16 mouse cellular contexts compared by ENCODE assay signal in the genomic region with DNA sequence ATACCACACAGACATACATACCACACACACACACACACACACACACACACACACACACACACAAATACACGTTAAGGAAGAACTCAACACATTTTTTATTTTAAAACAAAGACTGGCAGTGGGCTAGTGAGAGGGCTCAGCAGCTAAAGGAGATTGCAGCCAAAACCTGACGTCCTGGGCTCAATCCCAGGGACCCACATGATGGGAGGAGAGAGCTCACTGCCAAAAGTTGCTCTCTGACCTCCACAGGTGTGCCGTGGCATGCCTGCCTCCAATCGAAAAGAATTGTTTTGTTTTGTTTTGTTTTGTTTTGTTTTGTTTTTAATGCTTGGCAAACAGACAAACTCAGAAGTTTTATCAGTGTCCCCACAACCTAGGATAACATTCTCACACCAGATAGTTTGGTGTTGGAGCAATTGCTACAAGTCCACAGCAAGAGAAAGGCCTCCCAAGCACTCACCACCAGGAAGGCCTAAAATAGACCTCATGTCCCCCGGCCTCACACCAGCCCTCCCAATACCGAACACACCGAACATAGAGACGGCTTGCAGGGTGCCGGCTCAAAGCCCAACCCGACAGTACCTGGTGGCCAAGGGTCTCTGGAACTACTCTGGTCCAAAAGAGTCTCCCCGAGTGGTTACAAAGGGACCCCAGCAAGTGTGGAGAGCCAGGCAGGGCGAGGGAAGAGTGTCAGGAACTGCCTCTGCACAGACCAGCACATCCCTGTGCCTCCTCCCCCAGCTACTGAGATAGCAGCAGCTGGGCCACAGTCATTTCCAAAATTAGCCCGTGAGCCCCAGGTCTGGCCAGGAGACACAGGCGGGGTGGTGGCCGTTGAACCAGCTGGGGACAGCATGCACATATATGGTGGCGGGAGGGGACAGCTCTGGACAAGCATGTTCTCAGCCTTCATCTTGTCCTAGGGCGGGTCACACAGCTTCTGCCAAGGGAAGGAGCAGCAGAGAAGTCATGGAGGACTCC. TPM values are rescaled to one million over a fixed set of nuclear protein-coding genes. Genes with fewer than 3 reads are reported as not detected.
DNase-seq lines count a peak whose midpoint lies in the region; ATAC-seq lines count a peak whose summit lies in the region.
"Had no signal": no experiment of that assay in that cellular context is flagged by ENCODE, and none has a peak within 500 bp of the region (broad histone marks: within the 10 kb centered on the region; RNA-seq: fewer than 3 reads in every experiment).

Gene Myo18b (minus strand): TSS at position 689 of the 981 bp plus-strand sequence.

- no peaks in the 10 kb centered on the region for H3K4me1 ChIP-seq in kidney, embryonic 16.5 days (ENCODE audit: insufficient read depth, low read length)
- H3K4me1 ChIP-seq: embryonic facial prominence, embryonic 12.5 days; lung, embryonic 15.5 days had no signal

- no peak within 1 kb of the TSS for H3K27ac ChIP-seq in kidney, embryonic 16.5 days (ENCODE audit: low read length)
- H3K27ac ChIP-seq: embryonic facial prominence, embryonic 12.5 days; lung, embryonic 15.5 days had no signal

- H3K27me3 ChIP-seq in kidney, embryonic 16.5 days (ENCODE audit: insufficient read depth, low read length): no peaks in the 10 kb centered on the region
- H3K27me3 ChIP-seq: embryonic facial prominence, embryonic 12.5 days; lung, embryonic 15.5 days had no signal

- no peak within 1 kb of the TSS for H3K4me3 ChIP-seq in kidney, embryonic 16.5 days (ENCODE audit: low read length)
- H3K4me3 ChIP-seq: embryonic facial prominence, embryonic 12.5 days; lung, embryonic 15.5 days had no signal

- no peak within 1 kb of the TSS for H3K9ac ChIP-seq in kidney, embryonic 16.5 days (replicated peaks; ENCODE audit: low read length)
- H3K9ac ChIP-seq: embryonic facial prominence, embryonic 12.5 days; lung, embryonic 15.5 days had no signal

- no peak within 1 kb of the TSS for H3K4me2 ChIP-seq in kidney, embryonic 16.5 days (replicated peaks; ENCODE audit: low read depth, low read length)
- H3K4me2 ChIP-seq: embryonic facial prominence, embryonic 12.5 days; lung, embryonic 15.5 days; midbrain, embryonic 11.5 days had no signal

- peak; percentile 52; the same call in 1 of the 2 replicates for ATAC-seq in frontal cortex, adult (ENCODE audit: low TSS enrichment)
- no peak for ATAC-seq in kidney, embryonic 16.5 days (ENCODE audit: low FRiP score, low TSS enrichment)
- ATAC-seq: hindbrain, embryonic 16.5 days had no signal

- 73% methylated on average over 16 of the region's 17 CpGs for WGBS in kidney, embryonic 16.5 days

- H3K9me3 ChIP-seq in kidney, embryonic 16.5 days (ENCODE audit: low read length): no peaks in the 10 kb centered on the region
- H3K9me3 ChIP-seq: embryonic facial prominence, embryonic 12.5 days; lung, embryonic 15.5 days had no signal

- intact Hi-C loops in heart, postnatal 14 days (cut with DNase I): no loop called here

- no peaks in the 10 kb centered on the region for H3K36me3 ChIP-seq in kidney, embryonic 16.5 days (ENCODE audit: insufficient read depth, low read length)
- H3K36me3 ChIP-seq: embryonic facial prominence, embryonic 12.5 days; lung, embryonic 15.5 days had no signal

- DNase-seq in frontal cortex, postnatal 25 days (ENCODE audit: low spot score in 2 of 2): no peak
- DNase-seq in gastrocnemius, adult 18-20 months (ENCODE audit: low spot score): peak; percentile 88
- peak; percentile 71 for DNase-seq in heart, adult 8-10 months (ENCODE audit: low spot score)
- peak; percentile 69 to 75 for DNase-seq in heart, postnatal 14 days
- no peak for DNase-seq in thymus, postnatal 10 days (ENCODE audit: low spot score in 2 of 2)
- no peak for DNase-seq in embryo, embryonic 11 days
- DNase-seq: adrenal gland, adult 2 months; kidney, adult 8-10 months; left cerebral cortex, postnatal 4 days; right cerebral cortex, postnatal 25 days had no signal

RNA-seq across cellular contexts. Expression of gene Myo18b, which starts in this region (rescaled TPM):
- 100 to 1,000 TPM; 309 to 349 TPM for total RNA-seq in gastrocnemius, adult 18-20 months (2021)
- total RNA-seq in heart, adult 8-10 months (2022): 100 to 1,000 TPM; 211 to 246 (median 225) TPM
- total RNA-seq in heart, postnatal 14 days (2021): 100 to 1,000 TPM; 239 to 240 TPM
- polyA plus RNA-seq in kidney, embryonic 16.5 days (2015; fragmentation: Nextera tagmentation; extraction: Ambion mirVana): 0.39 and 0.41 TPM in 2 replicates

Comparison
In these comparisons a context has a peak if more than half of its experiments do, and no peak if none do; other contexts are left out.
1. DNase-seq: peak in gastrocnemius, adult 18-20 months (single experiment), heart, adult 8-10 months (single experiment) and heart, postnatal 14 days (2 of 2); none in frontal cortex, postnatal 25 days (0 of 2), thymus, postnatal 10 days (0 of 2) and embryo, embryonic 11 days (single experiment).